Mouse (Mus musculus): Measurements from ENCODE around the gene C530008M17Rik.
"Not testable (repeated sequence)": the region's sequence is repeated elsewhere in the genome, so short reads cannot be mapped to it uniquely, and the experiment has no call there.

The C530008M17Rik gene

GRCm38 (mm10) chr5:76910807-76911206 is 254.5 kb downstream of the C530008M17Rik start:
- no peak for DNase-seq

- not testable (repeated sequence) for DNase-seq
These were observed 256.2 kb downstream of the C530008M17Rik start for GRCm38 (mm10) chr5:76912522-76912921.

DNA sequence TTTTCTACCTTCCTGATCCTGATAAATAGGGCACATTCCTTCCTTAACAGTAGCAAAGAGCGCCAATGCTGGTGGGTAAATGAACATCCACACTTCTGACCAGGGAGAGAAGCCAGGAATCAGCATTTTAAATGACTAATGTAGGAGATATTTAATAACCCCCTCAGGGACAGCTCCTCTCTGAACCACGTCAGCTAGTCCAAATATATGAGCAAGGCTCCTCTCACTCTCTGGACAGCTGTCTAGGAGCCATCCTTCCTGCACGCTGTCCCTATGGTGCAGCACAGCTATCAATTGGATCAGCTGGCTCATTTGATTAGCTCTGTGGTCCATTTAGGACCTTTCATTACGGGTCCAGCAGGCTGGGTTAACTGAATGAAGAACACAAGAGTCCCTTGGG is 266.5 kb downstream of the C530008M17Rik start:
- DNase-seq: no peak

Measured in thymus, postnatal 36 days (tissue).